Comparison of ENCODE assay signal across 8 mouse cellular contexts in genomic region chr13:23430734-23431133, GRCm38 (mm10). TPM values are rescaled to one million over a fixed set of nuclear protein-coding genes. Genes with fewer than 3 reads are reported as not detected.
DNase-seq lines count a peak whose midpoint lies in the region; ATAC-seq and TF ChIP-seq lines count a peak whose summit lies in the region.

No protein-coding gene starts in this region.

- peaks cover 29% of the 10 kb centered on the region for H3K4me1 ChIP-seq in embryonic facial prominence, embryonic 10.5 days
- no peaks in the 10 kb centered on the region for H3K4me1 ChIP-seq in intestine, postnatal 0 days (replicated peaks; ENCODE audit: control insufficient read depth, insufficient read depth, low read length)
- H3K4me1 ChIP-seq in limb, embryonic 11.5 days (ENCODE audit: control insufficient read depth, insufficient read depth, low read length), result 0 out of 2 replicates have a peak, but pooled peaks cover 2% of the 10 kb centered on the region
- peaks cover 17% of the 10 kb centered on the region for H3K4me1 ChIP-seq in midbrain, embryonic 12.5 days

- peak; percentile 76 for TF ChIP-seq CTCF in intestine, postnatal 0 days (IDR thresholded peaks at IDR 0.05; ENCODE audit: low read depth)

- peak overlapping the region; percentile 71 for H3K4me2 ChIP-seq in intestine, postnatal 0 days (replicated peaks; ENCODE audit: low read depth)
- peak overlapping the region; percentile 39 for H3K4me2 ChIP-seq in limb, embryonic 11.5 days (ENCODE audit: low read depth, severe bottlenecking)
- peak overlapping the region; percentile 58 for H3K4me2 ChIP-seq in midbrain, embryonic 12.5 days (replicated peaks)

- H3K9ac ChIP-seq in intestine, postnatal 0 days (ENCODE audit: low read depth, low read length), result peak overlapping the region; percentile 57
- H3K9ac ChIP-seq in limb, embryonic 11.5 days (ENCODE audit: low read length), result peak overlapping the region; percentile 81
- H3K9ac ChIP-seq in midbrain, embryonic 12.5 days (replicated peaks), result peak overlapping the region; percentile 61

- peak overlapping the region; percentile 93 for H3K27ac ChIP-seq in embryonic facial prominence, embryonic 10.5 days (replicated peaks)
- H3K27ac ChIP-seq in intestine, postnatal 0 days (ENCODE audit: low read depth, low read length), result peak overlapping the region; percentile 90
- peak overlapping the region; percentile 91 for H3K27ac ChIP-seq in limb, embryonic 11.5 days (replicated peaks; ENCODE audit: low read depth, low read length)
- H3K27ac ChIP-seq in midbrain, embryonic 12.5 days (replicated peaks), result peak overlapping the region; percentile 82

- WGBS in embryonic facial prominence, embryonic 10.5 days, result under 1% methylated on average over 17 of the region's 17 CpGs
- 1% methylated on average over 17 of the region's 17 CpGs for WGBS in intestine, postnatal 0 days
- under 1% methylated on average over 17 of the region's 17 CpGs for WGBS in limb, embryonic 11.5 days
- WGBS in midbrain, embryonic 12.5 days, result under 1% methylated on average over 17 of the region's 17 CpGs

- H3K9me3 ChIP-seq in embryonic facial prominence, embryonic 10.5 days, result no peaks in the 10 kb centered on the region
- no peaks in the 10 kb centered on the region for H3K9me3 ChIP-seq in intestine, postnatal 0 days (ENCODE audit: control insufficient read depth)
- H3K9me3 ChIP-seq in limb, embryonic 11.5 days (ENCODE audit: control insufficient read depth, low read length), result no peaks in the 10 kb centered on the region
- no peaks in the 10 kb centered on the region for H3K9me3 ChIP-seq in midbrain, embryonic 12.5 days

- ATAC-seq in granulocyte monocyte progenitor cell, adult 5-6 weeks (replicated peaks; ENCODE audit: poor library complexity, severe bottlenecking), result peak; percentile 54
- peak; percentile 49 for ATAC-seq in intestine, postnatal 0 days
- peak; percentile 55 for ATAC-seq in limb, embryonic 11.5 days (ENCODE audit: insufficient number of reproducible peaks, low FRiP score, low TSS enrichment, low read depth)
- peak; percentile 50 for ATAC-seq in midbrain, embryonic 12.5 days (ENCODE audit: low FRiP score, low read depth)

- H3K4me3 ChIP-seq in embryonic facial prominence, embryonic 10.5 days, result peak overlapping the region; percentile 66
- H3K4me3 ChIP-seq in intestine, postnatal 0 days (ENCODE audit: low read depth, low read length), result peak overlapping the region; percentile 66
- peak overlapping the region; percentile 50 for H3K4me3 ChIP-seq in limb, embryonic 11.5 days (ENCODE audit: low read depth, low read length)
- peak overlapping the region; percentile 58 for H3K4me3 ChIP-seq in midbrain, embryonic 12.5 days

- H3K36me3 ChIP-seq in embryonic facial prominence, embryonic 10.5 days (replicated peaks), result no peaks in the 10 kb centered on the region
- H3K36me3 ChIP-seq in intestine, postnatal 0 days (ENCODE audit: control insufficient read depth, insufficient read depth), result no peaks in the 10 kb centered on the region
- H3K36me3 ChIP-seq in limb, embryonic 11.5 days (ENCODE audit: control insufficient read depth, insufficient read depth, low read length), result no peaks in the 10 kb centered on the region
- no peaks in the 10 kb centered on the region for H3K36me3 ChIP-seq in midbrain, embryonic 12.5 days

- H3K27me3 ChIP-seq in embryonic facial prominence, embryonic 10.5 days (replicated peaks; ENCODE audit: low read depth, poor library complexity, severe bottlenecking), result no peaks in the 10 kb centered on the region
- no peaks in the 10 kb centered on the region for H3K27me3 ChIP-seq in intestine, postnatal 0 days (replicated peaks; ENCODE audit: control insufficient read depth, insufficient read depth, low read length)
- H3K27me3 ChIP-seq in limb, embryonic 11.5 days (ENCODE audit: control insufficient read depth, insufficient read depth, low read length), result no peaks in the 10 kb centered on the region
- no peaks in the 10 kb centered on the region for H3K27me3 ChIP-seq in midbrain, embryonic 12.5 days

- peak; percentile 61 to 63 for DNase-seq in urinary bladder, adult 18-20 months (ENCODE audit: low spot score in 2 of 2)
- DNase-seq in urinary bladder, adult 2 months (ENCODE audit: low spot score), result no peak
- DNase-seq in embryonic facial prominence, embryonic 10.5 days (ENCODE audit: low spot score), result peak; percentile 82
- peak; percentile 81 for DNase-seq in limb, embryonic 11.5 days (ENCODE audit: low spot score)
- peak; percentile 47 to 68 for DNase-seq in spleen, adult 18-20 months

RNA-seq across cellular contexts. Expression of gene Abt1, which starts 7.1 kb away (rescaled TPM):
- polyA plus RNA-seq in urinary bladder, adult 2 months (2012; rRNA removed), result 7.9 TPM in 2 replicates
- polyA plus RNA-seq in embryonic facial prominence, embryonic 10.5 days (2016; fragmentation: Nextera tagmentation; extraction: Ambion mirVana), result 15.0 and 15.6 TPM in 2 replicates
- 2.9 and 5.7 TPM in 2 replicates for total RNA-seq in granulocyte monocyte progenitor cell, adult 5-6 weeks (2014; fragmentation: Nextera tagmentation)
- total RNA-seq in granulocyte monocyte progenitor cell, adult 5-6 weeks (2017), result 11.0 and 13.7 TPM in 2 replicates
- polyA plus RNA-seq in intestine, postnatal 0 days (2015; fragmentation: Nextera tagmentation; extraction: Ambion mirVana), result 5.1 and 5.6 TPM in 2 replicates
- 16.3 and 17.4 TPM in 2 replicates for polyA plus RNA-seq in limb, embryonic 11.5 days (2014; fragmentation: Nextera tagmentation; extraction: Ambion mirVana)
- 10.1 and 12.3 TPM in 2 replicates for polyA plus RNA-seq in midbrain, embryonic 12.5 days (2016; fragmentation: Nextera tagmentation; extraction: Ambion mirVana)

RNA-seq across cellular contexts. Expression of gene Btn1a1, which starts 35.0 kb away (rescaled TPM):
- not detected in 2 replicates for polyA plus RNA-seq in urinary bladder, adult 2 months (2012; rRNA removed)
- polyA plus RNA-seq in embryonic facial prominence, embryonic 10.5 days (2016; fragmentation: Nextera tagmentation; extraction: Ambion mirVana), result 0.12 and 0.16 TPM in 2 replicates
- total RNA-seq in granulocyte monocyte progenitor cell, adult 5-6 weeks (2014; fragmentation: Nextera tagmentation), result not detected in 2 replicates
- total RNA-seq in granulocyte monocyte progenitor cell, adult 5-6 weeks (2017), result not detected in 2 replicates
- polyA plus RNA-seq in intestine, postnatal 0 days (2015; fragmentation: Nextera tagmentation; extraction: Ambion mirVana), result not detected in 2 replicates
- not detected in 2 replicates for polyA plus RNA-seq in limb, embryonic 11.5 days (2014; fragmentation: Nextera tagmentation; extraction: Ambion mirVana)
- not detected in 2 replicates for polyA plus RNA-seq in midbrain, embryonic 12.5 days (2016; fragmentation: Nextera tagmentation; extraction: Ambion mirVana)

RNA-seq across cellular contexts. Expression of gene Btn2a2, which starts 57.9 kb away (rescaled TPM):
- polyA plus RNA-seq in urinary bladder, adult 2 months (2012; rRNA removed), result 0.04 TPM in 1 of 2 replicates, not detected in the other
- polyA plus RNA-seq in embryonic facial prominence, embryonic 10.5 days (2016; fragmentation: Nextera tagmentation; extraction: Ambion mirVana), result 0.99 and 1.2 TPM in 2 replicates
- not detected in 2 replicates for total RNA-seq in granulocyte monocyte progenitor cell, adult 5-6 weeks (2014; fragmentation: Nextera tagmentation)
- total RNA-seq in granulocyte monocyte progenitor cell, adult 5-6 weeks (2017), result not detected in 2 replicates
- polyA plus RNA-seq in intestine, postnatal 0 days (2015; fragmentation: Nextera tagmentation; extraction: Ambion mirVana), result not detected in 2 replicates
- polyA plus RNA-seq in limb, embryonic 11.5 days (2014; fragmentation: Nextera tagmentation; extraction: Ambion mirVana), result 1.3 and 2.2 TPM in 2 replicates
- polyA plus RNA-seq in midbrain, embryonic 12.5 days (2016; fragmentation: Nextera tagmentation; extraction: Ambion mirVana), result 0.10 and 0.17 TPM in 2 replicates
